Mouse (Mus musculus): ENCODE results near the gene Vmn1r227. TPM values are rescaled to one million over a fixed set of nuclear protein-coding genes. Genes with fewer than 3 reads are reported as not detected.

Vmn1r227 gene
- polyA plus RNA-seq (2012; rRNA removed) = not detected in 2 replicates

DNA sequence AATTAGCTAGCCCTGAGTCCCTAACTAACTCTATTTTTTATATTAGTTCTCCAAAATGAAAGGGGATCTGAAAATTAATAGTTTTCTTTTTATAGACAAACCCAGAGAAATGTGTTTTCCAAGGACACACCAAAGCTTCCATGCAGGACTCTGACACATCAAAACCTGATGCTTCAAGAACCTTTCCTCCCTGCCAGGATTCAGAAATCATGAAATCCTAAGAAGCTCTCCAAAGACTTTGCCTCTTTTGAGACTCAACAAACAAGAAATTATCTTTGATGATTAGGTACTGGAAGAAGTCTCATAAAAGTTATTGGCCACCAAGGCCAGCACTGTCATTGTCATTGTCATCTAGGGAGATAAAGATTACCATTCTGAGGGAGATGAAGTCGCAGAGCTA lies at the start of gene Vmn1r227:
Vmn1r227 (plus strand) TSS at position 301 of the 400 bp plus-strand sequence.
- Histone ChIP-seq H3K4me3 (ENCODE audit: low read depth, low read length) (no peak within 1 kb of the TSS), H3K4me1 (ENCODE audit: control insufficient read depth, insufficient read depth, insufficient read length, low read length) (no peaks in the 10 kb centered on the region), H3K27ac (ENCODE audit: insufficient read depth, low read depth, low read length) (no peak within 1 kb of the TSS), H3K27me3 (ENCODE audit: control insufficient read depth, insufficient read depth, low read length) (no peaks in the 10 kb centered on the region), H3K36me3 (ENCODE audit: control insufficient read depth, insufficient read depth, low read length) (no peaks in the 10 kb centered on the region)
- TF ChIP-seq POLR2A (IDR thresholded peaks at IDR 0.05; ENCODE audit: low read depth, low read length) = no peak
- no peak for TF ChIP-seq CTCF (IDR thresholded peaks at IDR 0.05; ENCODE audit: extremely low read depth, insufficient read length, insufficient replicate concordance, low read depth, low read length)
- whole genome bisulfite sequencing = 36% methylated on average over 1 of the region's 1 CpGs

DNA sequence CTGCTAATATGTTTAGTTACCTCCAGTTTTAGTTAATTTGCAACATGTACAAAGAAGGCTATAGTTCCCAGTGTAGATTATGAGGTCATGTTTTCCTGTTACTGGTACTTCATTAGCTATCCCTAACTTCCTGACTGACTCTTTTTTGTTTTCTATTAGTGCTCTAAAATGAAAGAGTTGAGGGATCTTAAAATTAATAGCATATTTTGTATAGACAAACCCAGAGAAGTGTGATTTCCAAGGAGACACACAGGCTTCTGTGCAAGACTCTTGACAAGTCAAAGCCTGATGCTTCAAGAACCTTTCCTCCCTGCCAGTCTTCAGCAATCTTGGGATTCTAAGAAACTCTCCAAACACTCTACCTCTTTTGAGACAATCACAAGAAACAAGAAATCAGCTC lies 47.1 kb upstream of the Vmn1r227 start, which contains the start of gene Vmn1r226:
Vmn1r226 (plus strand) TSS at position 301 of the 400 bp plus-strand sequence.
- no peaks in the 10 kb centered on the region for H3K4me1 ChIP-seq (ENCODE audit: control insufficient read depth, insufficient read depth, insufficient read length, low read length)
- no peaks in the 10 kb centered on the region for H3K36me3 ChIP-seq (ENCODE audit: control insufficient read depth, insufficient read depth, low read length)
- H3K27ac ChIP-seq (ENCODE audit: insufficient read depth, low read depth, low read length) = no peak within 1 kb of the TSS
- no peaks in the 10 kb centered on the region for H3K27me3 ChIP-seq (ENCODE audit: control insufficient read depth, insufficient read depth, low read length)
- H3K4me3 ChIP-seq (ENCODE audit: low read depth, low read length) = no peak within 1 kb of the TSS
- TF ChIP-seq CTCF (IDR thresholded peaks at IDR 0.05; ENCODE audit: extremely low read depth, insufficient read length, insufficient replicate concordance, low read depth, low read length) = no peak
- no peak for TF ChIP-seq POLR2A (IDR thresholded peaks at IDR 0.05; ENCODE audit: low read depth, low read length)

DNA sequence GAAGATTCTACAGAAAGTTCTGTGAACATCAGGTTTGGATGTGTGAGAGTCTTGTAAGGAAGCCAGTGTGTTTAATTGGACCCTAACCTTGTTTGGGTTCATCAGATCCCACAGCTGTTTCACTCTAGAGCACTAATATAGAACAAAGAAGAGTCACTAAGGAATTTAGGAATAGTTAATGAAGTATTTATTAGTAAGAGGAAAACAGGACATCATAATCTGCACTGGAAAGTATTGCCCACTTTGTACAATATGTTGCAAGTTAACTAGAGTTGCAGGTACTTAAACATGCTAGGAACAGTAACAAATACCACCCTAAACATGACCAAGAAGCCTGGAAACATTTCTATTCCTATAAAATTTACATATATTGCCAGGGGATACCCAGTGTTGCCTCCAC lies 56.4 kb downstream of the Vmn1r227 start, which contains the start of gene Vmn1r228:
Vmn1r228 (minus strand) TSS at position 101 of the 400 bp plus-strand sequence.
- no peak within 1 kb of the TSS for H3K27ac ChIP-seq (ENCODE audit: insufficient read depth, low read depth, low read length)
- H3K36me3 ChIP-seq (ENCODE audit: control insufficient read depth, insufficient read depth, low read length) = no peaks in the 10 kb centered on the region

More for the DNA sequence above, 56.4 kb downstream of the Vmn1r227 start, which contains the start of gene Vmn1r228:
- TF ChIP-seq POLR2A (IDR thresholded peaks at IDR 0.05; ENCODE audit: low read depth, low read length) (no peak), CTCF (IDR thresholded peaks at IDR 0.05; ENCODE audit: extremely low read depth, insufficient read length, insufficient replicate concordance, low read depth, low read length) (no peak)
- no peak within 1 kb of the TSS for H3K4me3 ChIP-seq (ENCODE audit: low read depth, low read length)
- H3K4me1 ChIP-seq (ENCODE audit: control insufficient read depth, insufficient read depth, insufficient read length, low read length) = no peaks in the 10 kb centered on the region
- no peaks in the 10 kb centered on the region for H3K27me3 ChIP-seq (ENCODE audit: control insufficient read depth, insufficient read depth, low read length)

Other genes starting within 250 kb of the Vmn1r227 start
- gene Vmn2r108, start 248.5 kb upstream of the Vmn1r227 start, polyA plus RNA-seq (2012; rRNA removed) = not detected in 2 replicates
- gene Vmn1r225, start 231.7 kb upstream of the Vmn1r227 start, polyA plus RNA-seq (2012; rRNA removed) = not detected in 2 replicates
- gene Vmn2r109, start 165.1 kb upstream of the Vmn1r227 start, polyA plus RNA-seq (2012; rRNA removed) = not detected in 2 replicates
- gene Vmn2r110, start 133.4 kb upstream of the Vmn1r227 start, polyA plus RNA-seq (2012; rRNA removed) = not detected in 2 replicates
- not detected in 2 replicates for gene Fpr-rs3, start 105.0 kb upstream of the Vmn1r227 start, polyA plus RNA-seq (2012; rRNA removed)
- gene Vmn1r226, start 47.0 kb upstream of the Vmn1r227 start, polyA plus RNA-seq (2012; rRNA removed) = not detected in 2 replicates
- not detected in 2 replicates for gene Vmn1r228, start 56.3 kb downstream of the Vmn1r227 start, polyA plus RNA-seq (2012; rRNA removed)
- gene Vmn1r229, start 81.7 kb downstream of the Vmn1r227 start, polyA plus RNA-seq (2012; rRNA removed) = not detected in 2 replicates
- not detected in 2 replicates for gene Vmn1r230, start 110.6 kb downstream of the Vmn1r227 start, polyA plus RNA-seq (2012; rRNA removed)
- not detected in 2 replicates for gene Vmn1r231, start 175.2 kb downstream of the Vmn1r227 start, polyA plus RNA-seq (2012; rRNA removed)
- not detected in 2 replicates for gene Vmn1r232, start 189.9 kb downstream of the Vmn1r227 start, polyA plus RNA-seq (2012; rRNA removed)
- gene Ppp2r1a, start 215.5 kb downstream of the Vmn1r227 start, polyA plus RNA-seq (2012; rRNA removed) = 75.4 and 113 TPM in 2 replicates